Mouse (Mus musculus) myocyte (in vitro differentiated cells): ENCODE results near the gene Taar7d. TPM values are rescaled to one million over a fixed set of nuclear protein-coding genes. Genes with fewer than 3 reads are reported as not detected.

ENCODE experiments used
- H3K27me3 ChIP-seq: one replicate; pipeline ENCODE4 v1.6.1; 2011; ENCODE audit not compliant: control insufficient read depth, insufficient read depth, insufficient read length
- H3K36me3 ChIP-seq: one replicate; pipeline ENCODE4 v1.6.1; 2011; ENCODE audit not compliant: control insufficient read depth, insufficient read depth
- H3K4me2 ChIP-seq: one replicate; pipeline ENCODE4 v1.6.1; 2011; ENCODE audit warnings: low read depth, control low read depth
- H3K4me3 ChIP-seq: one replicate; pipeline ENCODE4 v1.5.1; 2011; ENCODE audit warnings: mild to moderate bottlenecking, control low read depth, moderate library complexity
- H3K79me2 ChIP-seq: one replicate; pipeline ENCODE4 v1.6.1; 2011; ENCODE audit not compliant: control insufficient read depth, insufficient read depth
- H3ac ChIP-seq: one replicate; pipeline ENCODE4 v1.6.1; 2011; ENCODE audit not compliant: control insufficient read depth, insufficient read length
- CEBPB ChIP-seq: IDR thresholded peaks from 2 replicates; pipeline ENCODE4 v1.6.1; 2011; ENCODE audit warnings: mild to moderate bottlenecking, moderate library complexity; ENCODE audit not compliant: poor library complexity, insufficient read depth, severe bottlenecking
- E2F4 ChIP-seq: IDR thresholded peaks from one replicate; pipeline ENCODE4 v1.6.1; 2011; ENCODE audit warnings: mild to moderate bottlenecking, control low read depth, moderate library complexity; ENCODE audit not compliant: insufficient read depth
- MAX ChIP-seq: IDR thresholded peaks from one replicate; pipeline ENCODE4 v1.6.1; 2011; ENCODE audit warnings: low read depth, mild to moderate bottlenecking, control low read depth
- MYOD1 ChIP-seq, 3 experiments: IDR thresholded peaks; one replicate each; pipeline ENCODE4 v1.6.1; 2011; ENCODE audit warnings: control low read depth in 2 of 3, low read depth in 2 of 3, mild to moderate bottlenecking in 2 of 3, moderate library complexity in 1 of 3; ENCODE audit not compliant: insufficient read length in 2 of 3, control insufficient read depth in 1 of 3
- MYOG ChIP-seq, 3 experiments: IDR thresholded peaks; one replicate each; pipeline ENCODE4 v1.6.1; 2011; ENCODE audit warnings: control low read depth in 2 of 3, low read depth in 2 of 3, mild to moderate bottlenecking in 2 of 3; ENCODE audit not compliant: insufficient read length in 2 of 3, control insufficient read depth in 1 of 3, insufficient read depth in 1 of 3
- POLR2A ChIP-seq: IDR thresholded peaks from one replicate; pipeline ENCODE4 v1.6.1; 2011; ENCODE audit warnings: low read depth, mild to moderate bottlenecking, control low read depth, moderate library complexity; ENCODE audit not compliant: insufficient read length
- POLR2AphosphoS2 ChIP-seq: IDR thresholded peaks from one replicate; pipeline ENCODE4 v1.6.1; 2011; ENCODE audit warnings: low read depth, control low read depth; ENCODE audit not compliant: insufficient read length
- REST ChIP-seq: IDR thresholded peaks from one replicate; pipeline ENCODE4 v1.6.1; 2011; ENCODE audit warnings: mild to moderate bottlenecking, control low read depth, moderate library complexity; ENCODE audit not compliant: insufficient read depth, insufficient read length
- SRF ChIP-seq: IDR thresholded peaks from one replicate; pipeline ENCODE4 v1.6.1; 2011; ENCODE audit warnings: low read depth; ENCODE audit not compliant: control insufficient read depth, insufficient read length
- TCF12 ChIP-seq: IDR thresholded peaks from one replicate; pipeline ENCODE4 v1.6.1; 2011; ENCODE audit warnings: mild to moderate bottlenecking, control low read depth; ENCODE audit not compliant: poor library complexity, insufficient read depth, severe bottlenecking
- TCF3 ChIP-seq: IDR thresholded peaks from one replicate; pipeline ENCODE4 v1.6.1; 2011; ENCODE audit warnings: low read depth, control low read depth; ENCODE audit not compliant: insufficient read length
- USF1 ChIP-seq: IDR thresholded peaks from one replicate; pipeline ENCODE4 v1.6.1; 2011; ENCODE audit warnings: low read depth, mild to moderate bottlenecking, control low read depth, moderate library complexity
- polyA plus RNA-seq: library from polyadenylated mRNA; unstranded; fragments of >200 nt; fragmentation: generic; extraction: Trizol; gene quantifications from one replicate; pipeline ENCODE4 v1.2.1, GENCODE M21; 2012; ENCODE audit warnings: missing spikeins

Gene Taar7d
- polyA plus RNA-seq, 1 experiment: not detected

- Histone ChIP-seq H3K36me3 (no peaks in the 10 kb centered on the region), H3K4me3 (no peak overlapping the region), H3K4me2 (no peak overlapping the region), H3K79me2 (no peaks in the 10 kb centered on the region), H3K27me3 (no peaks in the 10 kb centered on the region), H3ac (no peak overlapping the region)
- TF ChIP-seq CEBPB (no peak), USF1 (no peak), POLR2A (no peak)
Measured at GRCm38 (mm10) chr10:24031347-24031746, 4.3 kb downstream of the Taar7d start.

- no peaks in the 10 kb centered on the region for H3K36me3 ChIP-seq
- TF ChIP-seq TCF12: no peak
- TF ChIP-seq REST: no peak
- no peak for TF ChIP-seq MAX
- TF ChIP-seq USF1: no peak
- TF ChIP-seq CEBPB: no peak
- no peak for TF ChIP-seq SRF
- TF ChIP-seq TCF3: no peak
- no peak for TF ChIP-seq MYOD1 (IDR thresholded peaks at IDR 0.05; ENCODE audit: control insufficient read depth in 1 of 3, insufficient read length in 2 of 3, low read depth in 2 of 3)
- TF ChIP-seq POLR2AphosphoS2: no peak
- TF ChIP-seq POLR2A: no peak
- TF ChIP-seq E2F4: no peak
- H3K4me2 ChIP-seq: no peak within 1 kb of the TSS
Measured at GRCm38 (mm10) chr10:24037314-24037713, 10.3 kb downstream of the Taar7d start, which contains the start of gene Taar7e. Gene Taar7e, plus strand, starts transcription at chr10:24037614.

GRCm38 (mm10) chr10:24040120-24040869, 13.3 kb downstream of the Taar7d start:
- Histone ChIP-seq H3K4me2 (no peak overlapping the region), H3K27me3 (no peaks in the 10 kb centered on the region), H3K4me3 (no peak overlapping the region), H3K36me3 (no peaks in the 10 kb centered on the region), H3ac (no peak overlapping the region), H3K79me2 (no peaks in the 10 kb centered on the region)
- no peak for TF ChIP-seq TCF3
- TF ChIP-seq MYOD1 (IDR thresholded peaks at IDR 0.05; ENCODE audit: control insufficient read depth in 1 of 3, insufficient read length in 2 of 3, low read depth in 2 of 3): no peak
- no peak for TF ChIP-seq TCF12
- no peak for TF ChIP-seq MAX
- no peak for TF ChIP-seq SRF
- no peak for TF ChIP-seq POLR2A
- no peak for TF ChIP-seq CEBPB
- TF ChIP-seq REST: no peak
- no peak for TF ChIP-seq USF1

More at GRCm38 (mm10) chr10:24037314-24037713, 10.3 kb downstream of the Taar7d start, which contains the start of gene Taar7e:
- Histone ChIP-seq H3K79me2 (no peaks in the 10 kb centered on the region), H3K4me3 (no peak within 1 kb of the TSS), H3ac (no peak within 1 kb of the TSS), H3K27me3 (no peaks in the 10 kb centered on the region)

- Histone ChIP-seq H3K27me3 (peaks cover 4% of the 10 kb centered on the region), H3K4me2 (no peak within 1 kb of the TSS), H3ac (no peak within 1 kb of the TSS), H3K36me3 (no peaks in the 10 kb centered on the region), H3K79me2 (no peaks in the 10 kb centered on the region), H3K4me3 (no peak within 1 kb of the TSS)
- TF ChIP-seq POLR2AphosphoS2 (no peak), MYOD1 (IDR thresholded peaks at IDR 0.05; ENCODE audit: control insufficient read depth in 1 of 3, insufficient read length in 2 of 3, low read depth in 2 of 3) (no peak), REST (no peak), E2F4 (no peak), CEBPB (no peak), TCF3 (no peak), POLR2A (no peak), MYOG (IDR thresholded peaks at IDR 0.05; ENCODE audit: control insufficient read depth in 1 of 3, insufficient read depth in 1 of 3, insufficient read length in 2 of 3, low read depth in 2 of 3) (no peak), TCF12 (no peak)
Measured at GRCm38 (mm10) chr10:24049210-24049609, 22.2 kb downstream of the Taar7d start, which contains the start of gene Taar7f. Gene Taar7f, plus strand, starts transcription at chr10:24049510.

- H3K36me3 ChIP-seq: no peaks in the 10 kb centered on the region
- no peak for TF ChIP-seq REST
- no peak for TF ChIP-seq MYOD1 (IDR thresholded peaks at IDR 0.05; ENCODE audit: control insufficient read depth in 1 of 3, insufficient read length in 2 of 3, low read depth in 2 of 3)
- TF ChIP-seq CEBPB: no peak
- TF ChIP-seq MYOG (IDR thresholded peaks at IDR 0.05; ENCODE audit: control insufficient read depth in 1 of 3, insufficient read depth in 1 of 3, insufficient read length in 2 of 3, low read depth in 2 of 3): no peak
- no peak for TF ChIP-seq USF1
- no peak for TF ChIP-seq POLR2AphosphoS2
- no peak for TF ChIP-seq TCF3
- TF ChIP-seq TCF12: no peak
- TF ChIP-seq MAX: no peak
- TF ChIP-seq POLR2A: no peak
- TF ChIP-seq SRF: no peak
- TF ChIP-seq E2F4: no peak
- H3K27me3 ChIP-seq: no peaks in the 10 kb centered on the region
- no peaks in the 10 kb centered on the region for H3K79me2 ChIP-seq
- no peak overlapping the region for H3ac ChIP-seq
- H3K4me2 ChIP-seq: no peak overlapping the region
- H3K4me3 ChIP-seq: no peak overlapping the region
Measured at GRCm38 (mm10) chr10:24052039-24052438, 25.0 kb downstream of the Taar7d start.
